Mouse (Mus musculus) neural tube, embryonic 12.5 days (tissue): ENCODE results near the gene Hey2. TPM values are rescaled to one million over a fixed set of nuclear protein-coding genes. Genes with fewer than 3 reads are reported as not detected.

ENCODE experiments used
- ATAC-seq: fragments of 200-750 bp; cut with Nextera tagmentation; 2 replicates; pipeline ENCODE4 v1.8.0; 2017; ENCODE audit warnings: low read depth, mild to moderate bottlenecking, moderate TSS enrichment, moderate library complexity; ENCODE audit not compliant: low FRiP score
- H3K27ac ChIP-seq: fragments of 300-500 bp; sonication (generic); 2 replicates; pipeline ENCODE4 v1.5.1; 2016
- H3K27me3 ChIP-seq: fragments of 300-500 bp; sonication (generic); replicated peaks from 2 replicates; pipeline ENCODE4 v1.6.1; 2016; ENCODE audit warnings: mild to moderate bottlenecking
- H3K36me3 ChIP-seq: fragments of 300-500 bp; sonication (generic); 2 replicates; pipeline ENCODE4 v1.6.1; 2016; ENCODE audit warnings: mild to moderate bottlenecking
- H3K4me1 ChIP-seq: fragments of 300-500 bp; sonication (generic); 2 replicates; pipeline ENCODE4 v1.6.1; 2016
- H3K4me2 ChIP-seq: fragments of 300-500 bp; sonication (generic); replicated peaks from 2 replicates; pipeline ENCODE4 v1.6.1; 2016; ENCODE audit warnings: mild to moderate bottlenecking
- H3K4me3 ChIP-seq: fragments of 300-500 bp; sonication (generic); 2 replicates; pipeline ENCODE4 v1.5.1; 2016
- H3K9ac ChIP-seq: fragments of 300-500 bp; sonication (generic); 2 replicates; pipeline ENCODE4 v1.6.1; 2016; ENCODE audit warnings: mild to moderate bottlenecking
- H3K9me3 ChIP-seq: fragments of 300-500 bp; sonication (generic); 2 replicates; pipeline ENCODE4 v1.6.1; 2016; ENCODE audit warnings: mild to moderate bottlenecking
- WGBS: fragments of 180-500 bp; shearing (Covaris S2); methylation state at CpG from one replicate; pipeline ENCODE4 v1.1.7; 2016; 5-methylcytosine and 5-hydroxymethylcytosine counted together
- polyA plus RNA-seq: library from polyadenylated mRNA; unstranded; fragments of >200 nt; fragmentation: Nextera tagmentation; extraction: Ambion mirVana; gene quantifications from 2 replicates; pipeline ENCODE4 v1.2.1, GENCODE M21; 2016

Hey2 gene
- polyA plus RNA-seq: 9.2 and 9.8 TPM in 2 replicates

DNA sequence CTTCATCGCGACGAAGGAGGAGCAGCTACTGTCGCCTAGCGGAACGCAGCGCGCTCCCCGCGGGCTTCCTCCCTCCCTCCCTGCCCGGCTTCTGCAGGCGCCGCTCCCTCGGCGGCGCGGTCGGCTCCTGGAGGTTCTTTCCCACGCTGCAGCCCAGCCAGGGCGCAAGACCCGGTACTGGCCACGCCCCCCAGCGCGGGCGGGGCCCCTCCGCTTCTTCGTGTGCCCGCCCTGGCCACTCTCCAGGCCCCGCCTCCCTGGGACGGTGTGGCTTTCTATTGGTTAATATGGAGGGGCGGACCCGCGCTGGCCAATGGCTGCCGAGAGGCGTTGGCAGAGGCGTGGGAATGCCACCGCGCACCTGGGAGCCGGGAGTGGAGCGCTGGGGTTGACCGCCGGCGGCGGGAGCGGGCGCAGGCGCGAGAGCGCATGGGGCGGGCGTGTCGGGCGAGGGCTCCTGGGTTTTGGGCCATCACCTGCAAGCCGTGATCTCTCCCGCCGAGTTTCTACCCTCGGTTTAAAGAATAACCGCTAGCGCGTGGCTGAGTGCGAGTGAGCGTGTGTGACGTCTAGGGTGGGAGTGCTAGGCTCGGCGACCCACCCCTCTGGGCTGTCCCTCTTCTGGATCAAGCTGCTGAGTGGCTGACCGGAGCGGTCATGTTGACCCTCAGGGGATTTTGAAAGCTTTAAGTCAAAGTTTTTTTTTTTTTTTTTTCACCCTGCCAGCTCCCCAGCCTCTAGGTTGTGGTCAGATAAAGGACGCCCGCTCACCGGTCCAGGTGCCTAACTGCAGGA lies at the start of gene Hey2:
TSS of gene Hey2 (minus strand) at position 159 of the 795 bp plus-strand sequence.
- H3K27me3 ChIP-seq: peaks cover 28% of the 10 kb centered on the region
- peak; percentile 99 for ATAC-seq
- peak within 1 kb of the TSS; percentile 54 for H3K9ac ChIP-seq
- peak within 1 kb of the TSS; percentile 62 for H3K4me3 ChIP-seq
- peaks cover 15% of the 10 kb centered on the region for H3K4me1 ChIP-seq
- peak within 1 kb of the TSS; percentile 74 for H3K4me2 ChIP-seq
- no peak within 1 kb of the TSS for H3K27ac ChIP-seq
- WGBS: under 1% methylated on average over 70 of the region's 70 CpGs
- H3K36me3 ChIP-seq: no peaks in the 10 kb centered on the region
- no peaks in the 10 kb centered on the region for H3K9me3 ChIP-seq

DNA sequence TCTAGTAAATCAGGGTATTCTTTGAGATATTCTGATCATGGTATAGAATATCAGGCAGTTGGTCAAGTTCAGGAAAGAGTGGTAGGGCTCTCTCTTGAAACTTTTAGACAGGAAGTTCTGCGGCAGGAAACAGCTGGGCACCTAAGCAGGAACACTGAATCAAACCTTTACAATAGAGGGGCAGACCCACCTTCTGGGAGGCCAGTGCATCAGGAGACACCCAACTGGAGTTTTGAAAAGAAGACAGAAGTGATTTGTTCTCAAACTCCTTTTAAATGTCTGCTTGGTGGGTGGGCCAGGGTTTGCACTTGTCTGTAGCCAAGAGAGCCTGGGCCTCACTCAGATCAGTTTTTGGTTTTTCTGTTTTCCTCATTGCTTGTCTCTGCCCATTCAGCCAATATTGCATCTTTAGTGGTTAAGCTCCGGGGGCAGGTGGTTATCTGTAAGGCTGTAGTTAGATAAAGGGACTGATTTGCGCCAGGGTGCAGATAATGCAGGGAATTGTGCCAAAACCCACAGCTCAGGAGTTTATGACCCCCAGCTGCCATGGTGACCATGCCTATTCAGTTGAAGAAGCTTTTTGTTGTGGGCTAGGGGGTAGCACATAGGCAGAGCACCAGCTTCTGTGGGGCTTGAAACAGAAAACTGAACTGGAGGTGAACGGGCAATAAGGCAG lies 40.6 kb upstream of the Hey2 start:
- Histone ChIP-seq H3K4me3 (no peak overlapping the region), H3K36me3 (no peaks in the 10 kb centered on the region), H3K4me1 (peaks cover 7% of the 10 kb centered on the region), H3K9me3 (no peaks in the 10 kb centered on the region), H3K27me3 (no peaks in the 10 kb centered on the region), H3K9ac (no peak overlapping the region), H3K27ac (no peak overlapping the region), H3K4me2 (no peak overlapping the region)
- 18% methylated on average over 4 of the region's 4 CpGs for WGBS
- ATAC-seq: peak; percentile 91

DNA sequence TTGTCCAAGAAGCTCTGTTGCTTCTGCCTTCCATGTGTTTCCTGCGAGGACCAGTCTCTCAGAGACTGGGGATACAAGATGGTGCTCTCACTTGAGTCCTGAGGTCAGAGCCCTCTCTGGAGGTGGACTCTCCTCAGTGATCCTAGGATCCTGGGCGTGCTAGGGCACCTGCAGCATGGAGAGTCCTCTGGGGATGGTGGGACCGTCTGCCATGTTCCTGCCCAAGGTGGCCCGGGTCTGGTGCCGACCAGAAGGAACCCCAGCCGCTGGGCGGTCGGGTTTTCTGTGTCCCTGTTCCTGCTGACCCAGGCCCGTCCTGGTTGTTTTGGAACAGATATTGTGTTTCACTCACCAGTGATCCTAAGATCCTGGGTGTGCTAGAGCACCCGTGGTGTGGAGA lies 38.5 kb upstream of the Hey2 start:
- peaks cover 7% of the 10 kb centered on the region for H3K4me1 ChIP-seq
- H3K27me3 ChIP-seq: no peaks in the 10 kb centered on the region
- no peak for ATAC-seq
- no peaks in the 10 kb centered on the region for H3K36me3 ChIP-seq
- H3K9ac ChIP-seq: no peak overlapping the region
- H3K9me3 ChIP-seq: no peaks in the 10 kb centered on the region
- H3K4me3 ChIP-seq: no peak overlapping the region
- no peak overlapping the region for H3K27ac ChIP-seq
- 93% methylated on average over 10 of the region's 10 CpGs for WGBS
- H3K4me2 ChIP-seq: no peak overlapping the region

DNA sequence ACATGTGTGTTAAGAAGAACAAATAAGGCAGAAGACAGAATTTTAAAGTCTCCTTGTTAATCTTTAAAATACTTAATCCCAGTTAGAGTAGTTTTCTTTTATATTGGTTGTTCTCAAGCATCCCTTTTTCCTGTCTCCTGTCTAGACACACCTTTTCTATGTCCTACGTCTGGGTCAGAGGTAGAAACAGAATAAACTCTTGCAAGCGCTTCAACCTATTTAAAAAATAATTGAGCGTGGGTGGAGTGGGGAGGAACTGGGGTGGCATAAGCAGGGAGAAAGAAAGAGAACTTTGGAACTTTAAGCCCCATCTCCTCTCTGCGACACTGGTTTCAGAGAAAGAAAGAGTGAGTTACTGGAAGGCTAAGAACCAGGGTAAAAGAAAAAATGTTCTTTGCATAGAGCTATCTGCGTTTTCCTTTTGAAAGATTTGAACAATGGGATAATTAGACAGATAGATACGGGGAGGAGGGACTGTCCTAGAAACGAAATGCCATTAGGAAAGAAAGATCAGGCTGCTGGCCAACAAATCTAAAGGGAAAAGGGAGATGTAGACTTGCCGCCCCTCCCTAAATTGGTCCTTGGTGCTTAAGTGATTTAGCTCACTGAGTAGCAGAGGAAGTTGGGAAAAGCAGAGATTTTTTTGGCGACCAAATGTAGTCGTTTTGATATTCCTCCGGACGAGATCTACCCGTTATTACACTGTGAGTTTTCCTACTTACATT lies 2.7 kb upstream of the Hey2 start:
- H3K9me3 ChIP-seq: no peaks in the 10 kb centered on the region
- no peak overlapping the region for H3K4me3 ChIP-seq
- peaks cover 15% of the 10 kb centered on the region for H3K4me1 ChIP-seq
- no peak overlapping the region for H3K27ac ChIP-seq
- H3K27me3 ChIP-seq: peaks cover 28% of the 10 kb centered on the region
- no peak for ATAC-seq
- H3K9ac ChIP-seq: no peak overlapping the region
- H3K4me2 ChIP-seq: no peak overlapping the region
- WGBS: 16% methylated on average over 13 of the region's 13 CpGs
- H3K36me3 ChIP-seq: no peaks in the 10 kb centered on the region

DNA sequence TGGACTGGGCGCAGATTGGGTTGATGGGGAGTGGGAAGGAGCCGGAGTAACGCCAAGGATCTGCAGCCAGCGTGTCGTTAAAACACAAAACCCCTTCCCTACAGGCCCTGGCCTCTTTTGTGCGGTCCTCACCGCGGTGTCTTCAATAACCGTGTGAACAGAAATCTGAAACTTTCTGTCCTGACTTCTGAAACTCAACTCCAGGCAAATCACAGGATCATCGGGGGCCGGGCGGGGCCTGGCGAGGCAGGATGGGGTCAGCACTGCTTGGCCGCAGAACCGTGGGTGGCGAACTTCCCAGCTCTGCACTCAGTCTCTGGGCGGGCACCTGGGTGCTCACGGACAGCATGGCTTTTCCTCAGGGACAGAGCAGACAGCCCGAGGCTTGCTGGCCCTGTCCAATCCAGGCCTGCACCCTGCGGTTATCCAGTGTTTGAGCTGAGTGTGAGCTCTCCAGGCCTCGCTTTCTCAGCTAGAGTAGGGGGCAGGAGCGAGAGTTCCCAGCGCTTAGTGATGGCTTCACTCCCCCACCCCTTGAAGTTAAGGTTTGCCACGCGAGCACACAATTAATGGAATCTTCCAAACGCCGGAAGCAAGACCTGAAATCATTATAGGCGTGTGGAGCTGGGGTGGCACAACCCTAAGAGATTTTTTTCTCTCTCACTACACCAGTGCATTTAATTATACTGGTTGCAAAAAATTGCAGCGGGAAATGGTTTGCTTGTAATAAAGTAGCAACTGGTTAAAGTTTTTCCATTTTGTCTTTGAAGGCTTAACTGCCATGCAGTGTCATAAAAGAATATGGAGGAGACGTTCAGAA lies 1.8 kb upstream of the Hey2 start:
- 0 out of 2 replicates have a peak, but pooled peaks have one; percentile 3 for ATAC-seq
- H3K27ac ChIP-seq: no peak overlapping the region
- H3K4me3 ChIP-seq: peak overlapping the region; percentile 62
- H3K27me3 ChIP-seq: peaks cover 28% of the 10 kb centered on the region
- WGBS: 2% methylated on average over 30 of the region's 30 CpGs
- H3K4me2 ChIP-seq: peak overlapping the region; percentile 74
- H3K9me3 ChIP-seq: no peaks in the 10 kb centered on the region
- H3K4me1 ChIP-seq: peaks cover 15% of the 10 kb centered on the region
- H3K36me3 ChIP-seq: no peaks in the 10 kb centered on the region
- no peak overlapping the region for H3K9ac ChIP-seq

DNA sequence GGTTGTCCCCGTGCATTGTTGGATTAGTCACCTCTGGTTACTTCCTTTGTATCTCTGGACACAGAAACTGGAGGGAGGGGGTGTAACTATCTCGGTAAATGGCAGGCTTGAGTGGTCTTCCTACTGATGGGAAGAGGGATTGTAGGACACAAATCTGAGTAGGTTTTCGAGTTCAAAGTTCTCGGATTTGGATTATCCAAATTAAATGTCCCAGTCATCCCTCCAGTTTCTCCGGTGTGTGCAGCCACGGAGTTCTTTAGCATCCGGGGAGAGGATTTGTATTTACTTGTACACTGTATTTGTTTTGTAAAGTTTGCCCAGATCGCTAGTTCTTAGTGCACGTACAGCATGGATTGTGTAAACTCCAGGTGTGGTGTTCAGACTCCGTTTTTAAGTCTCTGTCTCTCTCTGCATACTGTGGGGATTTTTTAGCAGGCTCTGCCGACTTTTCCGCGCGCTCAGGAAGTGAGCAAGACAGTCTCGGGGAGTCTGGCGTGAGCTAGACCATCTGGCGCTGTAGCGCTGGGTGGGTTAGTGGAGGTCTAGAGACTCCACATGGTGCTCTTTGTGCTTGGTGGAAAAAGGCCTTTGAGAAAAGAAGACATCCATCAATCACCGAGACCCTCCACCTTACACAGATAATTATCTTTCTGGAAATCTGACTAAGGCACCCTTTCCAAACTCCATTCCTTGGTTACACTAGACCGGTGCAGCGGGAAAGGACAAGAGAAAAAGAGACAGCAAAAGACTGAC lies 1.0 kb upstream of the Hey2 start:
- Histone ChIP-seq H3K36me3 (no peaks in the 10 kb centered on the region), H3K4me1 (peaks cover 15% of the 10 kb centered on the region), H3K4me2 (peak overlapping the region; percentile 74), H3K9ac (no peak overlapping the region), H3K9me3 (no peaks in the 10 kb centered on the region), H3K27ac (no peak overlapping the region), H3K4me3 (peak overlapping the region; percentile 62), H3K27me3 (peaks cover 28% of the 10 kb centered on the region)
- peak; percentile 26; the same call in 1 of the 2 replicates for ATAC-seq
- WGBS: under 1% methylated on average over 21 of the region's 21 CpGs

DNA sequence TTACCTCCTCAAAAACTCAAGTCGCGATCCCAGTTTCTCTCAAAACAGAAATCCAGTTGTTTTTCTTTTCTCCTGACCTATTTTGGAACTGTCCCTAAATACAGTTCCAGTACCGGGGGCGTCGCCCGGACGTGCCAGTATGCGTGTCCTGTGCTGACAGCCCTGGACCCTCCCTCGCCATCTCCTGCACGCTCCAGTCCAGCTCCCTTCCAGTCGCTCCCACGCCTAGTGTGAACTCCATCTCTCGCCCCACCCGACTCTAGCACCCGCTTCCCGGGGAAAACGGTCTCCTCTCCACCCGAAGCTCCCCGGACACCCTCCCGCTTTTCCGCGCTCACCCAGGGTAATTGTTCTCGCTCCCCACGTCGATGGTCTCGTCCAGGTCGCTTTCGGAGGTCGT lies 373 bp downstream of the Hey2 start:
- Histone ChIP-seq H3K27me3 (peaks cover 28% of the 10 kb centered on the region), H3K4me2 (peak overlapping the region; percentile 74), H3K27ac (no peak overlapping the region), H3K9ac (peak overlapping the region; percentile 54), H3K36me3 (no peaks in the 10 kb centered on the region), H3K9me3 (no peaks in the 10 kb centered on the region), H3K4me1 (peaks cover 15% of the 10 kb centered on the region), H3K4me3 (peak overlapping the region; percentile 62)
- ATAC-seq: peak; percentile 73
- WGBS: under 1% methylated on average over 29 of the region's 29 CpGs

DNA sequence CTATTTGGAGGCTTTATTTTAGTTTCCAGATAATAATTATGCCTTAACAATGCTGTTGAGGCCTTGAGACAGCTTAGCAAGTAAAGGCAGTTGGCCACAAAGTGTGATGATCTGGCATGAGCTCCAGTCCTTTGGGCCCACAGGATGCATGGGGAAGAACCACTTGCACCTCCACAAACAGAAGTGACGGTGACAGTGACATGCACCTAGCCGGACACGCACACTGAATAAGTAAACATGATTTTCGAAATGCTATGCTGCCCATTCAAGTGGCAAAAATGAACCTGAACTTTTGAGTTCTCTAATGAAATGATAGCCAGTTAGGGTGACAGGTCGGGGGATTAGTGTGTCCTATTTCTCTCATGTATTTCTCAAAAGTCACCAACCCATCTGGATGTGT lies 1.8 kb downstream of the Hey2 start:
- H3K9ac ChIP-seq: no peak overlapping the region
- H3K4me3 ChIP-seq: no peak overlapping the region
- peak overlapping the region; percentile 12; the same call in 1 of the 2 replicates for H3K4me2 ChIP-seq
- no peak for ATAC-seq
- no peak overlapping the region for H3K27ac ChIP-seq
- H3K36me3 ChIP-seq: no peaks in the 10 kb centered on the region
- peaks cover 15% of the 10 kb centered on the region for H3K4me1 ChIP-seq
- peaks cover 23% of the 10 kb centered on the region for H3K27me3 ChIP-seq
- no peaks in the 10 kb centered on the region for H3K9me3 ChIP-seq
- WGBS: 79% methylated on average over 5 of the region's 5 CpGs

DNA sequence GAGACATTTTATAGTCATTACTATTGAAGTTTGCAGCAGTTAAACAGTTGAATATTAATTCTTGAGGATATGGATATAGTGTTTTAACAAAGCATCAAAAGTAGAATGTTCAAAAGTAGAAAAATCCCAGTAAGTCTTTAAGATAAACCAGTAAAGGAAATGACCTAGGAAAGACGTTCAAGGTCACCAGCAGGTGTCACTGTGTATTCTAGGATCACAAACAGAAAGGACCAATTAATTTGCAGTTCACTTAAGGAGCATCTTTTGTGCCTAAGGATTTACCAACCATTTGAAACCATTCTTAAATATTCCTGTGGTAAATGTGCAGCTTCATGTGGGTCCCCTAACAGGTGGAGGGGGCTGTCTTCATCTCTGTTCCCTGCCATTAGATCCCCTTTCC lies 4.4 kb downstream of the Hey2 start:
- H3K27me3 ChIP-seq: peaks cover 4% of the 10 kb centered on the region
- no peak overlapping the region for H3K4me3 ChIP-seq
- 7% methylated on average over 1 of the region's 1 CpGs for WGBS
- H3K4me2 ChIP-seq: no peak overlapping the region
- 0 out of 2 replicates have a peak, but pooled peaks cover 4% of the 10 kb centered on the region for H3K36me3 ChIP-seq
- no peak for ATAC-seq
- H3K27ac ChIP-seq: no peak overlapping the region
- no peaks in the 10 kb centered on the region for H3K9me3 ChIP-seq
- no peak overlapping the region for H3K9ac ChIP-seq
- H3K4me1 ChIP-seq: peaks cover 3% of the 10 kb centered on the region; the same call in 1 of the 2 replicates

DNA sequence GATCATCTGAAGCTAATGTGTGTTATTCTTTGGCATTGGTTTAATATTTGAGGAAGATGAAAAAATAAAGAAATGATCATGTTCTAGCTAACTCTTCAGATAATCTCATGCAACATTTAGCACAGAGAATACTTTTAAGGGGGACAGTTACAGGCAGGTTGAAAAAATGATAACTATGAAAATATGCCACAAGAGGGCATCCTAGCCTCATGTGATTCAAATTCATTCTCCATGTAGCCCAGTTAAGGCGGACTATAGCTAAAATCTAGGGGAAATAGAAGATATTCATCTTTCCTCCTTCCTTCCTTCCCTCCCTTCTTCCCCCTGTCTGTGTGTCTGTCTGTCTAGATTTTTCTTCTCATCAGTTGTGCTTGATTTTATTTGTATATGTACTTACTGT lies 17.6 kb downstream of the Hey2 start:
- no peaks in the 10 kb centered on the region for H3K9me3 ChIP-seq
- H3K4me3 ChIP-seq: no peak overlapping the region
- no peak overlapping the region for H3K4me2 ChIP-seq
- peak; percentile 41; the same call in 1 of the 2 replicates for ATAC-seq
- H3K9ac ChIP-seq: no peak overlapping the region
- no peak overlapping the region for H3K27ac ChIP-seq
- no peaks in the 10 kb centered on the region for H3K27me3 ChIP-seq
- 22% methylated on average over 1 of the region's 1 CpGs for WGBS
- no peaks in the 10 kb centered on the region for H3K4me1 ChIP-seq
- H3K36me3 ChIP-seq: no peaks in the 10 kb centered on the region

DNA sequence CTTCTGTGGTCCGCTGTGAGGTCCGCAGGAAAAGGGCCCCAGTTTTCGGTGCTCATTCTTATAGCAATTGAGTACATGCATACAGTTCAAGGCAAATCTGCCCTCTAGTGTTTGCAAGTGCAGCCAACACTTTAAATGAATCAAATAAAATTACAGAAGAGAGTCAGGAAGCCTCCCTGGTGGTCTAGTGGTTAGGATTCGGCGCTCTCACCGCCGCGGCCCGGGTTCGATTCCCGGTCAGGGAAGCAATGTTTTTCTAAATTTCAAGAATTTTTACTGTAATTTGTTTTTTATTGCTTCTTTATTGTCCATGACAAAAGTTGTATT lies 31.7 kb downstream of the Hey2 start:
- no peak overlapping the region for H3K9ac ChIP-seq
- whole genome bisulfite sequencing: 17% methylated on average over 11 of the region's 11 CpGs
- peak overlapping the region; percentile 22; the same call in 1 of the 2 replicates for H3K4me3 ChIP-seq
- H3K36me3 ChIP-seq: no peaks in the 10 kb centered on the region
- no peaks in the 10 kb centered on the region for H3K27me3 ChIP-seq
- H3K9me3 ChIP-seq: no peaks in the 10 kb centered on the region
- H3K4me2 ChIP-seq: peak overlapping the region; percentile 47
- no peaks in the 10 kb centered on the region for H3K4me1 ChIP-seq
- ATAC-seq: peak; percentile 92
- H3K27ac ChIP-seq: no peak overlapping the region
